Mouse (Mus musculus) CH12.LX (cell line): ENCODE results near the gene Psmd11. TPM values are rescaled to one million over a fixed set of nuclear protein-coding genes. Genes with fewer than 3 reads are reported as not detected.

ENCODE experiments used
- DNase-seq: peaks from one replicate; pipeline ENCODE4 v3.0.0-alpha.2; 2013; ENCODE audit errors: extremely low read depth
- H3K27ac ChIP-seq: 2 replicates; pipeline ENCODE4 v1.5.1; 2012; ENCODE audit warnings: low read depth, mild to moderate bottlenecking, control low read depth, moderate library complexity; ENCODE audit not compliant: insufficient read depth
- H3K27me3 ChIP-seq: replicated peaks from 2 replicates; pipeline ENCODE3; 2012; ENCODE audit warnings: inconsistent platforms
- H3K36me3 ChIP-seq, 2 experiments: replicated peaks in 1 of 2; 2 replicates each; pipeline versions ENCODE3 to v1.6.1; 2012; ENCODE audit warnings: inconsistent platforms in 1 of 2, low read length in 1 of 2, mild to moderate bottlenecking in 1 of 2, mixed read lengths in 1 of 2, moderate library complexity in 1 of 2; ENCODE audit not compliant: control insufficient read depth in 1 of 2, insufficient read depth in 1 of 2
- H3K4me1 ChIP-seq, 2 experiments: 2 replicates each; pipeline ENCODE4 v1.6.1; 2012; ENCODE audit warnings: inconsistent platforms in 1 of 2, moderate library complexity in 1 of 2; ENCODE audit not compliant: insufficient read depth in 2 of 2, control insufficient read depth in 1 of 2
- H3K4me2 ChIP-seq: 2 replicates; pipeline ENCODE4 v1.6.1; 2012; ENCODE audit warnings: low read depth, mild to moderate bottlenecking, control low read depth; ENCODE audit not compliant: poor library complexity, insufficient read depth, severe bottlenecking
- H3K4me3 ChIP-seq, 3 experiments: fragments of 150-350 bp in 1 of 3; sonication (generic) in 1 of 3; replicated peaks in 1 of 3; 2 replicates each; pipeline versions ENCODE3 to v1.5.1; 2011 to 2012; ENCODE audit warnings: low read depth in 2 of 3, low read length in 2 of 3, mild to moderate bottlenecking in 2 of 3, moderate library complexity in 2 of 3, control low read depth in 1 of 3, improper control_type of control experiment in 1 of 3, inconsistent platforms in 1 of 3, mixed read lengths in 1 of 3; ENCODE audit not compliant: poor library complexity in 1 of 3
- H3K79me2 ChIP-seq: replicated peaks from 2 replicates; pipeline ENCODE4 v1.6.1; 2012; ENCODE audit warnings: mild to moderate bottlenecking, moderate library complexity; ENCODE audit not compliant: control insufficient read depth, poor library complexity, insufficient read depth, severe bottlenecking; ENCODE audit errors: extremely low read depth
- H3K9ac ChIP-seq: 2 replicates; pipeline ENCODE4 v1.6.1; 2012; ENCODE audit warnings: low read depth, mild to moderate bottlenecking, control low read depth, moderate library complexity; ENCODE audit not compliant: insufficient read depth
- H3K9me3 ChIP-seq: replicated peaks from 2 replicates; pipeline ENCODE3; 2012; ENCODE audit warnings: low read length, inconsistent platforms, mixed read lengths
- BHLHE40 ChIP-seq: IDR thresholded peaks from 2 replicates; pipeline ENCODE4 v1.6.1; 2011; ENCODE audit warnings: mild to moderate bottlenecking, low read depth, low read length, improper control_type of control experiment
- CHD1 ChIP-seq: IDR thresholded peaks from 2 replicates; pipeline ENCODE4 v1.6.1; 2012; ENCODE audit warnings: low read depth, low read length, improper control_type of control experiment, inconsistent platforms
- CHD2 ChIP-seq: IDR thresholded peaks from 2 replicates; pipeline ENCODE4 v1.6.1; 2011; ENCODE audit warnings: low read length, improper control_type of control experiment
- CTCF ChIP-seq, 2 experiments: IDR thresholded peaks in 1 of 2; conservative IDR thresholded peaks in 1 of 2; 2 replicates each; pipeline ENCODE4 v1.5.1; 2011 to 2012; ENCODE audit warnings: low read depth in 2 of 2, low read length in 2 of 2, improper control_type of control experiment in 1 of 2, inconsistent platforms in 1 of 2, mild to moderate bottlenecking in 1 of 2, moderate library complexity in 1 of 2
- E2F4 ChIP-seq: IDR thresholded peaks from 2 replicates; pipeline ENCODE4 v1.6.1; 2011; ENCODE audit warnings: low read depth, low read length, improper control_type of control experiment; ENCODE audit not compliant: insufficient replicate concordance
- ELF1 ChIP-seq: IDR thresholded peaks from 2 replicates; pipeline ENCODE4 v1.6.1; 2014; ENCODE audit warnings: low read depth, mild to moderate bottlenecking, inconsistent platforms, low read length, improper control_type of control experiment
- EP300 ChIP-seq: IDR thresholded peaks from 2 replicates; pipeline ENCODE4 v1.6.1; 2011; ENCODE audit warnings: low read length, improper control_type of control experiment
- ETS1 ChIP-seq: conservative IDR thresholded peaks from 2 replicates; pipeline ENCODE4 v1.6.1; 2012; ENCODE audit warnings: low read depth, mild to moderate bottlenecking, inconsistent platforms, low read length, improper control_type of control experiment, moderate library complexity
- GABPA ChIP-seq: IDR thresholded peaks from 2 replicates; pipeline ENCODE4 v1.6.1; 2012; ENCODE audit warnings: low read depth, low read length, improper control_type of control experiment, inconsistent platforms; ENCODE audit not compliant: insufficient replicate concordance
- HCFC1 ChIP-seq: IDR thresholded peaks from 2 replicates; pipeline ENCODE4 v1.6.1; 2012; ENCODE audit warnings: low read depth, mild to moderate bottlenecking, inconsistent platforms, low read length, improper control_type of control experiment
- IRF4 ChIP-seq: IDR thresholded peaks from 2 replicates; pipeline ENCODE4 v1.6.1; 2014; ENCODE audit warnings: low read depth, mild to moderate bottlenecking, inconsistent platforms, low read length, improper control_type of control experiment
- JUN ChIP-seq: IDR thresholded peaks from 2 replicates; pipeline ENCODE4 v1.6.1; 2011; ENCODE audit warnings: low read depth, mild to moderate bottlenecking, low read length, improper control_type of control experiment, moderate library complexity; ENCODE audit not compliant: insufficient read depth
- JUND ChIP-seq: conservative IDR thresholded peaks from 2 replicates; pipeline ENCODE4 v1.6.1; 2011; ENCODE audit warnings: low read depth, low read length, improper control_type of control experiment
- KAT2A ChIP-seq: IDR thresholded peaks from 2 replicates; pipeline ENCODE4 v1.6.1; 2012; ENCODE audit warnings: low read length, improper control_type of control experiment, inconsistent platforms; ENCODE audit not compliant: insufficient replicate concordance
- MAFK ChIP-seq: IDR thresholded peaks from 2 replicates; pipeline ENCODE4 v1.6.1; 2011; ENCODE audit warnings: low read length, improper control_type of control experiment; ENCODE audit not compliant: insufficient replicate concordance
- MAX ChIP-seq: IDR thresholded peaks from 2 replicates; pipeline ENCODE4 v1.6.1; 2011; ENCODE audit warnings: low read length, improper control_type of control experiment
- MAZ ChIP-seq: IDR thresholded peaks from 2 replicates; pipeline ENCODE4 v1.6.1; 2012; ENCODE audit warnings: low read depth, mild to moderate bottlenecking, inconsistent platforms, low read length, improper control_type of control experiment, moderate library complexity
- MEF2A ChIP-seq: IDR thresholded peaks from 2 replicates; pipeline ENCODE4 v1.6.1; 2014; ENCODE audit warnings: low read depth, mild to moderate bottlenecking, inconsistent platforms, low read length, improper control_type of control experiment, borderline replicate concordance
- MXI1 ChIP-seq: IDR thresholded peaks from 2 replicates; pipeline ENCODE4 v1.6.1; 2011; ENCODE audit warnings: mild to moderate bottlenecking, low read depth, low read length, improper control_type of control experiment
- MYC ChIP-seq: IDR thresholded peaks from 2 replicates; pipeline ENCODE4 v1.6.1; 2011; ENCODE audit warnings: low read depth, mild to moderate bottlenecking, improper control_type of control experiment, low read length
- NELFE ChIP-seq: IDR thresholded peaks from 2 replicates; pipeline ENCODE4 v1.6.1; 2011; ENCODE audit warnings: low read depth, low read length, improper control_type of control experiment
- NRF1 ChIP-seq: IDR thresholded peaks from 2 replicates; pipeline ENCODE4 v1.6.1; 2014; ENCODE audit warnings: low read depth, mild to moderate bottlenecking, inconsistent platforms, low read length, improper control_type of control experiment, moderate library complexity
- PAX5 ChIP-seq: IDR thresholded peaks from 2 replicates; pipeline ENCODE4 v1.6.1; 2012; ENCODE audit warnings: low read length, inconsistent platforms, mixed read lengths
- POLR2A ChIP-seq: IDR thresholded peaks from 2 replicates; pipeline ENCODE4 v1.6.1; 2011; ENCODE audit warnings: low read depth, mild to moderate bottlenecking, improper control_type of control experiment, low read length
- POLR2AphosphoS2 ChIP-seq: IDR thresholded peaks from 2 replicates; pipeline ENCODE4 v1.6.1; 2011; ENCODE audit warnings: low read depth, low read length, improper control_type of control experiment
- RAD21 ChIP-seq: IDR thresholded peaks from 2 replicates; pipeline ENCODE4 v1.6.1; 2011; ENCODE audit warnings: low read depth, mild to moderate bottlenecking, low read length, improper control_type of control experiment, moderate library complexity
- RCOR1 ChIP-seq: conservative IDR thresholded peaks from 2 replicates; pipeline ENCODE4 v1.6.1; 2012; ENCODE audit warnings: low read depth, mild to moderate bottlenecking, inconsistent platforms, low read length, improper control_type of control experiment
- SIN3A ChIP-seq: IDR thresholded peaks from 2 replicates; pipeline ENCODE4 v1.6.1; 2012; ENCODE audit warnings: low read length, improper control_type of control experiment, inconsistent platforms
- SMC3 ChIP-seq: IDR thresholded peaks from 2 replicates; pipeline ENCODE4 v1.6.1; 2011; ENCODE audit warnings: low read depth, low read length, improper control_type of control experiment
- TBP ChIP-seq: conservative IDR thresholded peaks from 2 replicates; pipeline ENCODE4 v1.6.1; 2011; ENCODE audit warnings: low read depth, low read length, improper control_type of control experiment
- TCF12 ChIP-seq: IDR thresholded peaks from 2 replicates; pipeline ENCODE4 v1.6.1; 2014; ENCODE audit warnings: low read depth, mild to moderate bottlenecking, inconsistent platforms, low read length, improper control_type of control experiment
- UBTF ChIP-seq: IDR thresholded peaks from 2 replicates; pipeline ENCODE4 v1.6.1; 2012; ENCODE audit warnings: low read depth, mild to moderate bottlenecking, inconsistent platforms, low read length, improper control_type of control experiment, moderate library complexity
- USF1 ChIP-seq: IDR thresholded peaks from 2 replicates; pipeline ENCODE4 v1.6.1; 2014; ENCODE audit warnings: low read depth, mild to moderate bottlenecking, inconsistent platforms, low read length, improper control_type of control experiment
- USF2 ChIP-seq: conservative IDR thresholded peaks from 2 replicates; pipeline ENCODE4 v1.6.1; 2011; ENCODE audit warnings: low read depth, low read length, improper control_type of control experiment
- ZC3H11A ChIP-seq: IDR thresholded peaks from 2 replicates; pipeline ENCODE4 v1.6.1; 2012; ENCODE audit warnings: low read depth, mild to moderate bottlenecking, inconsistent platforms, low read length, improper control_type of control experiment
- ZKSCAN1 ChIP-seq: IDR thresholded peaks from 2 replicates; pipeline ENCODE4 v1.6.1; 2012; ENCODE audit warnings: low read depth, inconsistent platforms, low read length, improper control_type of control experiment, borderline replicate concordance
- ZMIZ1 ChIP-seq: IDR thresholded peaks from 2 replicates; pipeline ENCODE4 v1.6.1; 2012; ENCODE audit warnings: low read depth, mild to moderate bottlenecking, inconsistent platforms, low read length, improper control_type of control experiment
- ZNF384 ChIP-seq: IDR thresholded peaks from 2 replicates; pipeline ENCODE4 v1.6.1; 2012; ENCODE audit warnings: low read depth, low read length, improper control_type of control experiment, inconsistent platforms
- dilution Hi-C: fragments of 300-500 bp; cut with MboI; formaldehyde crosslinking; loops from 2 replicates; pipeline ENCODE4 v1.14.3; 2020; ENCODE audit warnings: low sequenced_read_pairs; ENCODE audit not compliant: extremely low pct_unique_long_range_greater_than_20kb, extremely low pct_ligation_motif_present
- in situ Hi-C: fragments of 300-500 bp; cut with MboI; formaldehyde crosslinking; loops from 3 replicates; pipeline ENCODE4 v1.14.3; 2019; ENCODE audit warnings: low sequenced_read_pairs, low pct_ligation_motif_present, low pct_unique_long_range_greater_than_20kb, mixed read lengths
- polyA plus RNA-seq: library from polyadenylated mRNA; unstranded; fragments of >175 nt; gene quantifications from 2 replicates; pipeline ENCODE4 v1.2.1, GENCODE M21; 2012; ENCODE audit warnings: low read depth; ENCODE audit not compliant: insufficient read length
- total RNA-seq, 2 experiments: library from RNA; depleted of rRNA; stranded (reverse); fragments of 300-350 nt in 1 of 2; fragments of >200 nt in 1 of 2; gene quantifications; 2 replicates each; pipeline ENCODE4 v1.2.3; 2012 to 2014

Gene Psmd11
- total and polyA plus RNA-seq, 3 experiments, result 116 to 191 (median 141) TPM

GRCm38 (mm10) chr11:80497225-80497919 is 69.0 kb downstream of the Psmd11 start:
- Histone ChIP-seq H3K4me1 (peaks cover 44 to 68% of the 10 kb centered on the region in 2 experiments), H3K36me3 (no peaks in the 10 kb centered on the region), H3K4me2 (peak overlapping the region; percentile 32), H3K79me2 (no peaks in the 10 kb centered on the region), H3K9me3 (peaks cover 2% of the 10 kb centered on the region), H3K27me3 (no peaks in the 10 kb centered on the region), H3K27ac (peak overlapping the region; percentile 72), H3K9ac (no peak overlapping the region), H3K4me3 (peak overlapping the region in 1 of 3 experiments; percentile 34)
- dilution Hi-C loops (no loop called here), in situ Hi-C loops (no loop called here)
- peak; percentile 49 for DNase-seq
- peak; percentile 55; the same call in 1 of the 2 replicates for TF ChIP-seq MAFK
- TF ChIP-seq POLR2A, result no peak; the same call in 1 of the 2 replicates
- 0 out of 2 replicates have a peak, but pooled peaks have one; percentile 9 for TF ChIP-seq RCOR1
- TF ChIP-seq JUN, result no peak
- TF ChIP-seq PAX5, result no peak
- no peak for TF ChIP-seq POLR2AphosphoS2
- TF ChIP-seq NELFE, result peak; percentile 30; the same call in 1 of the 2 replicates
- peak; percentile 57; the same call in 1 of the 2 replicates for TF ChIP-seq MEF2A
- 0 out of 2 replicates have a peak, but pooled peaks have one; percentile 26 for TF ChIP-seq EP300
- TF ChIP-seq HCFC1, result no peak
- no peak for TF ChIP-seq GABPA
- no peak for TF ChIP-seq TBP
- no peak for TF ChIP-seq CTCF (conservative IDR thresholded peaks at IDR 0.05 in 1 of 2, IDR thresholded peaks at IDR 0.05 in 1 of 2; ENCODE audit: low read depth in 2 of 2, low read length in 2 of 2)
- TF ChIP-seq ELF1, result no peak
- no peak for TF ChIP-seq USF1
- no peak for TF ChIP-seq CHD1
- TF ChIP-seq SMC3, result 0 out of 2 replicates have a peak, but pooled peaks have one; percentile 3
- peak; percentile 11; the same call in 1 of the 2 replicates for TF ChIP-seq IRF4
- no peak; the same call in 1 of the 2 replicates for TF ChIP-seq ZNF384
- TF ChIP-seq E2F4, result no peak
- no peak for TF ChIP-seq JUND
- TF ChIP-seq ZC3H11A, result no peak
- TF ChIP-seq UBTF, result no peak; the same call in 1 of the 2 replicates
- TF ChIP-seq RAD21, result no peak; the same call in 1 of the 2 replicates
- TF ChIP-seq SIN3A, result peak; percentile 34; the same call in 1 of the 2 replicates
- TF ChIP-seq MAZ, result no peak
- TF ChIP-seq ETS1, result peak; percentile 78
- no peak for TF ChIP-seq CHD2
- TF ChIP-seq KAT2A, result no peak
- TF ChIP-seq TCF12, result peak; percentile 69; the same call in 1 of the 2 replicates
- TF ChIP-seq USF2, result no peak
- TF ChIP-seq MAX, result peak; percentile 89
- TF ChIP-seq ZKSCAN1, result no peak
- peak; percentile 78 for TF ChIP-seq MXI1
- TF ChIP-seq NRF1, result no peak
- peak; percentile 98 for TF ChIP-seq BHLHE40
- peak; percentile 93 for TF ChIP-seq MYC
- TF ChIP-seq ZMIZ1, result peak; percentile 17; the same call in 1 of the 2 replicates
